Mouse (Mus musculus): ENCODE measurements at regions not wholly inside any gene's neighbourhood (a gene's known extent, or its start where the extent isn't known, plus 50 kb on each side); places are given as distances from the start of the nearest gene placed in this dataset.
A peak's percentile ranks its signal among the peaks of the same experiment; 100 is the strongest.

DNA sequence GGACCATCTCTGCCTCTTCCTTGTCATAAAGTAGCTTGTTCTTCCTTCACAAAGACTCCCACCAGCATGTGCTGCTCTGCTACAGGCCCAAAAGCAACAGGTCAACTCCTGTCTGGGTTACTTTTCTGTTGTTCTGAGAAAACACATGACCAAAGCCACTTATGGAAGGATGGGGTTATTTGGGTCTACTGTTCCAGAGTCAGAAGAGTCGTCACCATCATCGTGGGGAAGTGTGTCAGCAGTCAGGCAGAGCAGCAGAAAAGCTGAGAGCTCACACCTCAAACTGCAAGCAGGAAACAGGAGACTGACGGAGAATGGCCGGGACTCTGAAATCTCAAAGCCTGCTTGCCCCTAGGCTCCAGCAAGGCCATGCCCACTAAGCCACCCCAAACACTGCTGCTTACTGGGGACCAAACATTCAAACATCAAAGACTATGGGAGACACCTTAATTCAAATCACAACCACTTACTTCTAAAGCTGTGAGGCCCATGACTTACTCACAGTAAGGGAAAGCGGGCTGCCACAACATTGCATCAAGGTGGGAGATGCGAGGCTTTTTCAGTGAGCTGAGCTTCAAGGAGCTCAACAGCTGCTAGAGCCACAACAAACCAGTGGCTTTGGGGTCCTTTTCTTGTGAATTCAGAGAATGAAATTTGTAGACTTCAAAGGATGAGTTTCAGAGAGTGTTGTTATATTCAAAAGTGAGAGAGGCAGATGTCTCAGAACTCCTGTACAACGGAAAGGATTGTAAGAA is 96.6 kb upstream of the Hs6st1 start:
- DNase-seq (ENCODE audit: low read depth): peak; percentile 8

- no peak for DNase-seq (ENCODE audit: low read depth)
These were observed 96.0 kb upstream of the Hs6st1 start for GRCm38 (mm10) chr1:35972190-35972584.

DNA sequence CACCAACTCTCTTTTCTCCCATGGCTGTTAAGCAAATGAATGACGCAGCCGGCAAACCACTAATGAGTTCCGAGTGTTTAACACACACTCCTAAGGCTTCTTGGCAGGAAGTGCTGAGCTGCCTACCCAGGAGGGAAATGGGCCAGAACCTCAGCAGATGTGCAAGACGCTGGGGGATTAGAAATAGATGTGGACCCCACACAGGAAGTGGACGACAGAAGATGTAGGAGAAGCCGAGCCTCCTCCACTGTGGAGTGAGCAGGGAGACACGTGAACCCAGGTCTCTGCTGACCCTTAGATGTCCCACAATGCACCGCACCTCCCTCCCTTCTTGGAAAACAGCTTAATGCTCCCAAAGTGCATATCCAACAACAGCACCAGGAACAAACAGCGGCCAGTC is 94.8 kb upstream of the Hs6st1 start:
- no peak for DNase-seq (ENCODE audit: low read depth)

- no peak for DNase-seq (ENCODE audit: low read depth)
These were observed 92.5 kb upstream of the Hs6st1 start for GRCm38 (mm10) chr1:35975611-35976208.

GRCm38 (mm10) chr1:35976528-35976927 is 91.7 kb upstream of the Hs6st1 start:
- DNase-seq (ENCODE audit: low read depth): no peak

GRCm38 (mm10) chr1:35978116-35978515 is 90.1 kb upstream of the Hs6st1 start:
- no peak for DNase-seq (ENCODE audit: low read depth)

- DNase-seq (ENCODE audit: low read depth): no peak
These were observed 89.4 kb upstream of the Hs6st1 start for GRCm38 (mm10) chr1:35978766-35979165.

GRCm38 (mm10) chr1:35981226-35981625 is 87.0 kb upstream of the Hs6st1 start:
- DNase-seq (ENCODE audit: low read depth): no peak

DNA sequence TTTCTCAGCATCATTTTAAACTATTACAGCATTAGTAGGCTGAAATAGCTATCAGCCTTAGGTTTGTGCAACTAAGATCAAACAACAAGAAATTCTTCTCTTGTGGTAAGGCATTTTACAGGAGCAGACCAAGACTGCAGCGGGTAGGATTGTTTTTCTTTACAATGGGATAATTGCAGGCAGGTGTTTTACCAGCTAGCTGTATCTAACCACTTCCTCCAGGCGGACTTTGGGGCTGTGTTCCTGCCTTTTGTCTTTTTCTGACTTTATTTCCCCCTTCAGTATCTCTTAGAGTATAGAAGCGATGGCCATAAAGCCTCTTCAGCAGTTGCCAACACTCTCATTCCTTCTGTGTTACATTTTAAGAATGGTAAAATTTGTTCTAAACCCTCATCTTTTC is 84.8 kb upstream of the Hs6st1 start:
- DNase-seq (ENCODE audit: low read depth): peak; percentile 20

- DNase-seq (ENCODE audit: low read depth): no peak
These were observed 82.9 kb upstream of the Hs6st1 start for GRCm38 (mm10) chr1:35985318-35985717.

- DNase-seq (ENCODE audit: low read depth): no peak
These were observed 81.5 kb upstream of the Hs6st1 start for GRCm38 (mm10) chr1:35986666-35987065.

DNA sequence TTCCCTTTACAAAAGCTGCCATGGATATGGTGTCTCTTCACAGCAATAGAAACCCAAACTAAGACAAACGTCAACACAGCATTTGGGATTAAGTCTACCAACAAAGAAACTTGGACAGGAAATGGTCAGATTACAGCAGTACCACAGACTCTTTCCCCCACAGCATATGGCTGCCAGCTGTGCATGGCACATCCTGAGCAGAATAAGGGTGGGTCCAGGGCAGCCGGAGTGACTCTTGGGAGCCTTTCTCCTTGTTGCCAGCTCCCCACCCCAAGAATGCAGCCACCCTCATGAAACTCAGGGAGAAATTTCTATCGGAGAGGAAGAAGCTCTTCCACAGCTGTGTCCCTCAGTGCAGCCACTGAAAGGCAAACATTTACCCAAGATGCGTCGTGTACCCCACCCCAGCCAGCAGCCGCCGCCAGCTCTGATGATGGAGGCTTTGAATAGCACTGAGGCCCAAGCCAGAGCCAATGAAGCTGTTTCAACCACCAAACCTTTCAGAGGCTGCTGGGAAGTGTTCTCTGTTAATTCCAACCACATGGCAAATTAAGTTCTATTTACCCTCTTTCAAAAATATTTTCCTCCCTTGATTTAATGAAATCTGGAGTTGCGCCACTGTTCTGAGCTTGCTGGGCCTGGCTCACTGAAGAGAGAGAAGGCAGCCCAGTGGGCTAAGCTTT is 75.8 kb upstream of the Hs6st1 start:
- no peak for DNase-seq (ENCODE audit: low read depth)

DNA sequence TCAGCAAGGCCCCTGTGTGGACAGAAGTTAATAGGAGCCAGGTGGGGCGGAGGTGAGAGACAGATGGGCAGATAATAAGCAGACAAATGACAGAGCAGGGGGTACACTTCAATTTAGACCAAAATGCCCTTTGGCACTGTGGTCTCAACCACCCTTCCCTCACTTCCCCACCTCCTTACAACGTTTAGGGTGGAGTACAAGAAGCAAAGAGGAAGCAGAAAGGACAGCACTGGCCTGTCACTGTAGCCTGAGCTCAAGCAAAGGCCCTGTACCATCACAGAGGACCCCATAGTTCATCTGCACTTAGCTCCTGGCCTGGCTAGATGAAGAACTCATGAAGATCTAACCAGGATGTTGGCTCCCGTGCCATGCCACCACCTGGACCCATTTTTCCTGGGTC is 75.3 kb upstream of the Hs6st1 start:
- no peak for DNase-seq (ENCODE audit: low read depth)

DNA sequence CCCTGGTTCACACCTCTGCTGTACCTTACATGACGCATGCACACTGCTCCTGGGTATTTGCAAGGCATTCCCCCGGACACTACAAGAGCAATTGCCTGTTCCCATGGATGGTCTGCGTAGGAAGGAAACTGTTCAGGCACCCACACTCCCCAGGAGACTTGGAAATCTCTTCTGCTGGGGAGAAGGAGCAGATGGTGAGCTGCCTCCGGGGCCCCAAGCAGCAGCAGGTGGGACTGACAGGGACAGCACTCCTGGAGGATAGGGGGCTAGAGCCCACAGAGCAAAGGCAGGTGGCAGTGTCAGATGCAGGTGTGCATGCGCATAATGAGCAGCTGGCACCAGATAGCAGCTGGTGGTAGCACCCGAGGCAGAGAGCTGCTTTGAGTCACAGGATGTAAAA is 72.5 kb upstream of the Hs6st1 start:
- no peak for DNase-seq (ENCODE audit: low read depth)

- DNase-seq (ENCODE audit: low read depth): no peak
These were observed 66.9 kb upstream of the Hs6st1 start for GRCm38 (mm10) chr1:36001319-36001718.

DNA sequence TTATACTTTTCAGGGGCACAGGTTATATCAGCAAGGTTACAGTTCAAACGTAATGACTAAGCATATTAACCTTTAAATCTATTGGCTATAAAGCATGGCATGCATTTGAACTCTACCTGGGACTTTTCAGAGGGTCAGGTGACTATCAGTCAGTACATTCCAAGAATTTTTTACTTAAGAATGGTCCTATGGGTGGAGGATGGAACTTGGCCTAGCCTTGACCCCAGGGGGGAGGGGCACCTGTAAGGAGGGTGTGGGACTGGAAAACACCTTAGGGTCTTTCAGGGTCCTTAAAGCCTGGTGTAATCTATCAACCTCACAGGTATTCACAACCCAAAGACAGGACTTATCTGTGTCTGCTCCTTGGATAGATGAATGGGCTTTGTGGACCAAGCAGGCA is 66.4 kb upstream of the Hs6st1 start:
- no peak for DNase-seq (ENCODE audit: low read depth)

GRCm38 (mm10) chr1:36003592-36003991 is 64.6 kb upstream of the Hs6st1 start:
- no peak for DNase-seq (ENCODE audit: low read depth)

DNA sequence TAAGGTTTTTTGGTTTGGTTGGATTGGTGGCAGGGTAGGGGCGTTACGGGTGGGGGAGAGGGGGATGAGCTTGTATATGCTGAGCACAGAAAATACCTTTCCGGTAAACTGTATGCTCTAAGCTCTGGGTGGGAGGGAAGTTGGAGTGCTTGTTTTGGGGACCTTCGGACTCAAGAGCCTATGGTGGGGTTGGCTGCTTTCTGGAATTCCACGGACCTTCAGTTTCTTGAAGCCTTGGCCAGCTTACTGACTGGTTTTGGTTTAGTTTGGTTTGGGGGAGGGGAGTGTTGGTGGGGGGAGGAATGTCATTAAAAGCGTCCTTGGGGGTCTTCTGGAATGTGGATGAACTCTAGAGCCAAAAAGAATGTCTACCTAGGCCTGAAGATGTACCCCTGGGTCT is 59.6 kb upstream of the Hs6st1 start:
- DNase-seq (ENCODE audit: low read depth): no peak

- DNase-seq (ENCODE audit: low read depth): no peak
These were observed 59.1 kb upstream of the Hs6st1 start for GRCm38 (mm10) chr1:36009010-36009619.

- DNase-seq (ENCODE audit: low read depth): no peak
These were observed 58.0 kb upstream of the Hs6st1 start for GRCm38 (mm10) chr1:36010151-36010550.

DNA sequence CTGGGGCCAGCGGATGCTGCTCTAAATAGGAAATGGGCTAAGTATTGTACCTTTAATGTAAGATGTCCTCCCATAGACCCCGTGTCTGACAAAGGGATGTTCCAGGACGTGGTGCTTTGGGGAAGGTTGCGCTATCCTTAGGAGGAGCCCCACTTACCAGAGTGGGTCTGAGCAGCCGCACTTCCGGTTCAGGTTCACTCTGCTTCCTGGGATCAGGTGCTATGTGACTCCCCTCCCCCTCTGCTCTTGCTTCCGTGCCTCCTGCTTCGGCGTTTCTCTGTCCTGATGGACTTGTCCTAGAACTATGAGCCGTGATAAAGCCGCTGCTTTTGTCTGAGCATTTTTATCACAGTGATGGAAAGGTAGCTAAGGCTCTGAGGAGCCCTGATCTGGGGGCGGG is 57.4 kb upstream of the Hs6st1 start:
- DNase-seq (ENCODE audit: low read depth): no peak

- no peak for DNase-seq (ENCODE audit: low read depth)
These were observed 56.0 kb upstream of the Hs6st1 start for GRCm38 (mm10) chr1:36012081-36012765.

All from naive thymus-derived CD4-positive, alpha-beta T cell, adult 2 months (primary cell).